Mouse (Mus musculus): ENCODE results near the gene Asb7. TPM values are rescaled to one million over a fixed set of nuclear protein-coding genes. Genes with fewer than 3 reads are reported as not detected.

Gene Asb7
- total RNA-seq, 2 experiments from 2014 or later, result 18.8 to 24.2 TPM

- DNase-seq, result no peak
Observed at GRCm38 (mm10) chr7:66660291-66660690, 29.1 kb downstream of the Asb7 start.

DNA sequence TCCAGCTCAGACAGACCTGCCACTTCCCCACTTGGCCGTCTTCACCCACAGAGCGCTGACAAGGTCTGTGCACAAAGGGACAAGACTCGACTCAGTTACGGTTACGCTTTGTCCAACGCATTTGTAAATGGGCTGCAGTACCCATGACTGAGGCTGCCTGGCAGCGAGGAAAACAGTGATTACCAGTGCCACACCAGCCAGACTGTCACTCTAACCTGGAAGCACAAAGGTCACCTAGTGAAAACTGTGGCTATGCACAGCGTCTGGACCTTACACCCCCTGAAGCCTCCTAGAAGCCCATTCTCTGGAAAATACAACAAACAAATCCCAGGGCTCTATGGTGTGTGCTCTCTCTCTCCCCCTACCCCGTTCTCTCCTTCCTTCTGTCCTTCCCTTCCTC lies 33.9 kb downstream of the Asb7 start:
- intact Hi-C loops (cut with DNase I), result no loop called here
- no peak for DNase-seq

More at GRCm38 (mm10) chr7:66660291-66660690, 29.1 kb downstream of the Asb7 start:
- intact Hi-C loops (cut with DNase I), result loop anchor here (2.0 to 5.0 kb wide), 3 partner anchors 228 to 558 kb away; no protein-coding TSS in a partner anchor

GRCm38 (mm10) chr7:66653596-66653995 lies 35.8 kb downstream of the Asb7 start:
- intact Hi-C loops (cut with DNase I), result no loop called here
- no peak for DNase-seq

GRCm38 (mm10) chr7:66652216-66652615 lies 37.2 kb downstream of the Asb7 start:
- no peak for DNase-seq
- intact Hi-C loops (cut with DNase I), result no loop called here

GRCm38 (mm10) chr7:66650883-66651282 lies 38.5 kb downstream of the Asb7 start:
- intact Hi-C loops (cut with DNase I), result no loop called here
- no peak for DNase-seq

DNA sequence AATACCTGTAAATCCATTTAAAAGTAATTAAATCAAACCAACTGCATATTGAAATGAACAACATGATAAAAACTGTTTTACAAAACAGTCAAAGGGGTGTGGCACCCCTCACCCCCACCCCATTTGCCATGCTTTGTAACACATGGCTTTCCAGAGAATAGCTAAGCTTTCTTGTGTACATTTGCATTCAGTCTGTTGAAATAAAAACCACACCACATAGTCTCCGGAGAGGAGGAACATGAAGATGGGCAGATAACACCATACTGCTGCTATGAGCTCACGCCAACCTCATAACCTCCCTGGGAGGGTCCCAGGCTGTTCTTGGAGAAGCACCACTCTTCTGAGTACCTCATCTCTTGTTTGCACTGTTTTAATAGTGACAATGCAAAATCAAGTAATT lies 40.2 kb downstream of the Asb7 start:
- intact Hi-C loops (cut with DNase I), result no loop called here
- no peak for DNase-seq

- intact Hi-C loops (cut with DNase I), result no loop called here
Observed at GRCm38 (mm10) chr7:66645736-66646135, 43.7 kb downstream of the Asb7 start.

GRCm38 (mm10) chr7:66633351-66633750 lies 56.0 kb downstream of the Asb7 start:
- intact Hi-C loops (cut with DNase I), result no loop called here
- DNase-seq, result no peak

More at GRCm38 (mm10) chr7:66645736-66646135, 43.7 kb downstream of the Asb7 start:
- DNase-seq, result no peak

GRCm38 (mm10) chr7:66630154-66630800 lies 59.1 kb downstream of the Asb7 start:
- intact Hi-C loops (cut with DNase I), result no loop called here
- DNase-seq, result no peak

DNA sequence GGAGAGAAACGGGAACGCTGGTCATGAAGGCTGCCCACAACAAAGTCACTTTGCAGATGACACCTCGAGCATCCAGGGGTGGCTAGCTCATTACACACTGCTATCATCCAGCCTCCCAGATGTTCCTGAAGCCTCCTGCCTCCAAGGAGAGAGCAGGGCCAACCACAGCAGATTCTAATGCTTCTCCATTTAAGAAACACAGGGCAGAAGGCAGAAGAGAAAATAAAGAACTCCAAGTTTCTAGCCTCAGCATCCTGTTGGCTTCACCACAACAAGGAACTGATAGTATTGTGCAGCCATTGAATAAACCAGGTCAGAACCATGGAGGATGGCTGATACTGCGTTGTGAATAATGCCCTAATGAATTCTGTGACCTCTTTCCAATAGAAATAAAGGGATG lies 60.0 kb downstream of the Asb7 start:
- no peak for DNase-seq
- intact Hi-C loops (cut with DNase I), result no loop called here

DNA sequence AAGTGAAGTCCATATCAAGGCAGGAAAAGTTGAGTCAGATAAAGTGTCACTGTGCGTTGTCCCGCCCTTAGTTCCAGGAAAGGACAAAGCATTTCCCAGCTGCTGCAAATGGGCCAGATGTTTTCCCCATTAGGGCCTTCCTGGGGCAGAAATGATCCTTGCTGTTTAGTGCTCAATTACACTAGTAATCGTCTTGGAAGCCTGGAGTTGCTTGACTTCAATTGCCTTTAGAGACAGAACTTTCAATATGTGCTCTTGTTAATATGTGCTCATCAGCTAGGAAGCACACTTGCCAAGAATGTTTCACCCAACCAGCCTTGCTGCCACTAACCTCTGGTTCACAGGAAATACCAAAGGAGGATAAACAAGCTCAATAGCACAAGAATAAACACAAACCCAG lies 66.0 kb downstream of the Asb7 start:
- intact Hi-C loops (cut with DNase I), result no loop called here
- DNase-seq, result no peak

DNA sequence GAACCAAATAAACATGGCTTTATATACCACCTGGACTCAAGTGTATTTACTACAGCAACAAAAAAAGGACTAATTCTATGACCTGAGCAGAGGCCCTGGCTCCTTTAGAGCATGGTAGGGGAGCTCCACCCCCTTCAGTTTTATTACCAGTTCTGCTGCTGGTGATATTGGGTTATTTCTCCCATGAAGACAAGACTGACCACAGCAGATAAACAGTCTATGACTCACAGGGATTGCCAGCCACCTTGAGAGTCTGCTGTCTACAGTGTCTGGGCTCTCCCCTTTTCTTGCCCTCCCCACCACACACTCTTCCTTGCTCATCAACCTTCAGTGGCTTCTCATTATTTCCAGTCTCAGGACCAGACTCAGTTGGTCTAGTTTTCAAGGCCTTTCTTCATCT lies 87.5 kb downstream of the Asb7 start:
- DNase-seq, result no peak
- intact Hi-C loops (cut with DNase I), result no loop called here

GRCm38 (mm10) chr7:66600622-66601610 lies 88.5 kb downstream of the Asb7 start:
- DNase-seq, result no peak
- intact Hi-C loops (cut with DNase I), result no loop called here

DNA sequence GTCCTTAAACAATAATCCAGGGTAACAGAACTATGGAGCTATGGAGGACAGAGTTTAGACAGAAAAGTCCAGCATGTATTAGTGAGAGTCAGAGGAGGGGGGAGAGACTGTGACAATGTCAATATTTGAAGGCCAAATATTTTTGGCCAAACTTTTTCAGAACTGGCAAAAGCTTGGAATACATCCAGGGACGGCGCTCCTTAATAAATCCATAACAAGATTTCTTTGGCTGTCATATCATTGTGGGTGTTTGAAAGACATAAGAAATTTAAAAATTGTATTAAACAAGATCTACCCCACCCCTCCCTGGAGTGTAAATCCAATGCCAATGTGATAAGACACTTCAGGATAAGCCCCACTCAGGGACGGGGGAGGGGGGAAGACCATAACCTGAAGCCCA lies 89.3 kb downstream of the Asb7 start:
- no peak for DNase-seq
- intact Hi-C loops (cut with DNase I), result no loop called here

GRCm38 (mm10) chr7:66597900-66598299 lies 91.5 kb downstream of the Asb7 start:
- no peak for DNase-seq
- intact Hi-C loops (cut with DNase I), result no loop called here

Other genes starting within 250 kb of the Asb7 start
- gene Lins1, start 293 bp upstream of the Asb7 start, total RNA-seq (2021), result 10 to 100 TPM; 19.6 to 21.3 TPM
- 1 to 10 TPM; 1.2 to 1.6 TPM for gene Cers3, start 53.9 kb upstream of the Asb7 start, total RNA-seq (2021)
- 10 to 100 TPM; 16.1 to 17.3 TPM for gene Adamts17, start 150.1 kb upstream of the Asb7 start, total RNA-seq (2021)

Measured in left cerebral cortex, postnatal 4 days (tissue).